Mouse (Mus musculus): ENCODE results near the gene Hhat. TPM values are rescaled to one million over a fixed set of nuclear protein-coding genes. Genes with fewer than 3 reads are reported as not detected.
A peak's percentile ranks its signal among the peaks of the same experiment; 100 is the strongest.

Hhat gene
- total and polyA plus RNA-seq, 2 experiments from 2014 or later: 2.5 to 3.4 TPM

- no peaks in the 10 kb centered on the region for H3K36me3 ChIP-seq (ENCODE audit: insufficient read depth, low read length)
- ATAC-seq (ENCODE audit: low FRiP score): peak; percentile 35; the same call in 1 of the 2 replicates
- no peak overlapping the region for H3K4me3 ChIP-seq (ENCODE audit: low read depth, low read length)
- peak overlapping the region; percentile 51; the same call in 1 of the 2 replicates for H3K27ac ChIP-seq (ENCODE audit: low read depth, low read length)
- WGBS: 10% methylated on average over 17 of the region's 21 CpGs
- DNase-seq (ENCODE audit: low spot score): no peak
- H3K4me2 ChIP-seq (ENCODE audit: low read depth, low read length, poor library complexity, severe bottlenecking): peak overlapping the region; percentile 15; the same call in 1 of the 2 replicates
- no peaks in the 10 kb centered on the region for H3K27me3 ChIP-seq (ENCODE audit: insufficient read depth, low read length)
- no peaks in the 10 kb centered on the region for H3K9me3 ChIP-seq (ENCODE audit: low read length)
- H3K4me1 ChIP-seq (ENCODE audit: insufficient read depth, low read length): peaks cover 6% of the 10 kb centered on the region; the same call in 1 of the 2 replicates
- H3K9ac ChIP-seq (replicated peaks; ENCODE audit: low read length, poor library complexity, severe bottlenecking): no peak overlapping the region; the same call in 1 of the 2 replicates
- TF ChIP-seq CTCF (IDR thresholded peaks at IDR 0.05): no peak
Measured at GRCm38 (mm10) chr1:192796201-192797010, 25.4 kb upstream of the Hhat start.

- peaks cover 9% of the 10 kb centered on the region; the same call in 1 of the 2 replicates for H3K4me1 ChIP-seq (ENCODE audit: insufficient read depth, low read length)
- no peaks in the 10 kb centered on the region for H3K27me3 ChIP-seq (ENCODE audit: insufficient read depth, low read length)
- peak; percentile 39 for TF ChIP-seq CTCF (IDR thresholded peaks at IDR 0.05)
- no peak overlapping the region for H3K27ac ChIP-seq (ENCODE audit: low read depth, low read length)
- H3K36me3 ChIP-seq (ENCODE audit: insufficient read depth, low read length): no peaks in the 10 kb centered on the region
- 70% methylated on average over 7 of the region's 9 CpGs for WGBS
- 0 out of 2 replicates have a peak, but pooled peaks have one; percentile 11 for ATAC-seq (ENCODE audit: low FRiP score)
- no peak for DNase-seq (ENCODE audit: low spot score)
- H3K4me3 ChIP-seq (ENCODE audit: low read depth, low read length): no peak overlapping the region
- H3K4me2 ChIP-seq (ENCODE audit: low read depth, low read length, poor library complexity, severe bottlenecking): no peak overlapping the region
- H3K9ac ChIP-seq (replicated peaks; ENCODE audit: low read length, poor library complexity, severe bottlenecking): no peak overlapping the region
- no peaks in the 10 kb centered on the region for H3K9me3 ChIP-seq (ENCODE audit: low read length)
Measured at GRCm38 (mm10) chr1:192794957-192795745, 24.1 kb upstream of the Hhat start.

GRCm38 (mm10) chr1:192791897-192792361 is 20.9 kb upstream of the Hhat start:
- Histone ChIP-seq H3K9ac (replicated peaks; ENCODE audit: low read length, poor library complexity, severe bottlenecking) (no peak overlapping the region), H3K9me3 (ENCODE audit: low read length) (no peaks in the 10 kb centered on the region), H3K36me3 (ENCODE audit: insufficient read depth, low read length) (no peaks in the 10 kb centered on the region), H3K27me3 (ENCODE audit: insufficient read depth, low read length) (no peaks in the 10 kb centered on the region), H3K4me3 (ENCODE audit: low read depth, low read length) (no peak overlapping the region), H3K27ac (ENCODE audit: low read depth, low read length) (0 out of 2 replicates have a peak overlapping the region, but pooled peaks have one; percentile 3), H3K4me2 (ENCODE audit: low read depth, low read length, poor library complexity, severe bottlenecking) (no peak overlapping the region), H3K4me1 (ENCODE audit: insufficient read depth, low read length) (peaks cover 12% of the 10 kb centered on the region; the same call in 1 of the 2 replicates)
- ATAC-seq (ENCODE audit: low FRiP score): no peak
- DNase-seq (ENCODE audit: low spot score): no peak
- 6% methylated on average over 7 of the region's 7 CpGs for WGBS
- TF ChIP-seq CTCF (IDR thresholded peaks at IDR 0.05): no peak

GRCm38 (mm10) chr1:192790442-192790841 is 19.4 kb upstream of the Hhat start:
- ATAC-seq (ENCODE audit: low FRiP score) (no peak), DNase-seq (ENCODE audit: low spot score) (no peak)
- Histone ChIP-seq H3K27ac (ENCODE audit: low read depth, low read length) (no peak overlapping the region), H3K9ac (replicated peaks; ENCODE audit: low read length, poor library complexity, severe bottlenecking) (no peak overlapping the region), H3K27me3 (ENCODE audit: insufficient read depth, low read length) (no peaks in the 10 kb centered on the region), H3K4me1 (ENCODE audit: insufficient read depth, low read length) (peaks cover 12% of the 10 kb centered on the region; the same call in 1 of the 2 replicates), H3K4me3 (ENCODE audit: low read depth, low read length) (no peak overlapping the region), H3K9me3 (ENCODE audit: low read length) (no peaks in the 10 kb centered on the region), H3K4me2 (ENCODE audit: low read depth, low read length, poor library complexity, severe bottlenecking) (no peak overlapping the region), H3K36me3 (ENCODE audit: insufficient read depth, low read length) (no peaks in the 10 kb centered on the region)
- 88% methylated on average over 4 of the region's 4 CpGs for WGBS
- peak; percentile 61 for TF ChIP-seq CTCF (IDR thresholded peaks at IDR 0.05)

- TF ChIP-seq CTCF (IDR thresholded peaks at IDR 0.05): no peak
- no peaks in the 10 kb centered on the region for H3K27me3 ChIP-seq (ENCODE audit: insufficient read depth, low read length)
- H3K9me3 ChIP-seq (ENCODE audit: low read length): no peaks in the 10 kb centered on the region
- H3K4me3 ChIP-seq (ENCODE audit: low read depth, low read length): no peak overlapping the region
- no peaks in the 10 kb centered on the region for H3K36me3 ChIP-seq (ENCODE audit: insufficient read depth, low read length)
- 0 out of 2 replicates have a peak overlapping the region, but pooled peaks have one; percentile 51 for H3K27ac ChIP-seq (ENCODE audit: low read depth, low read length)
- no peak overlapping the region for H3K9ac ChIP-seq (replicated peaks; ENCODE audit: low read length, poor library complexity, severe bottlenecking)
- DNase-seq (ENCODE audit: low spot score) (no peak), ATAC-seq (ENCODE audit: low FRiP score) (no peak)
- H3K4me1 ChIP-seq (ENCODE audit: insufficient read depth, low read length): peaks cover 12% of the 10 kb centered on the region; the same call in 1 of the 2 replicates
- H3K4me2 ChIP-seq (ENCODE audit: low read depth, low read length, poor library complexity, severe bottlenecking): no peak overlapping the region
- WGBS: 77% methylated on average over 11 of the region's 11 CpGs
Measured at GRCm38 (mm10) chr1:192789828-192790227, 18.8 kb upstream of the Hhat start.
